Mouse (Mus musculus): ENCODE measurements around the gene Crcp. TPM values are rescaled to one million over a fixed set of nuclear protein-coding genes. Genes with fewer than 3 reads are reported as not detected.
"Not testable (repeated sequence)": the region's sequence is repeated elsewhere in the genome, so short reads cannot be mapped to it uniquely, and the experiment has no call there.

The Crcp gene
- total RNA-seq, 4 experiments from 2014 or later, result 11.5 to 16.1 (median 14.5) TPM

GRCm38 (mm10) chr5:130023767-130024539 lies 5.1 kb upstream of the Crcp start:
- DNase-seq (ENCODE audit: low spot score), result peak; percentile 93

- DNase-seq (ENCODE audit: low spot score), result no peak
Measured at GRCm38 (mm10) chr5:130027134-130027533, 2.0 kb upstream of the Crcp start.

GRCm38 (mm10) chr5:130027696-130028095 lies 1.4 kb upstream of the Crcp start:
- DNase-seq (ENCODE audit: low spot score), result no peak

- DNase-seq (ENCODE audit: low spot score), result no peak
Measured at GRCm38 (mm10) chr5:130031410-130032390, 2.6 kb downstream of the Crcp start.

GRCm38 (mm10) chr5:130033869-130034268 lies 4.8 kb downstream of the Crcp start:
- DNase-seq (ENCODE audit: low spot score), result no peak

GRCm38 (mm10) chr5:130036300-130036699 lies 7.2 kb downstream of the Crcp start:
- DNase-seq (ENCODE audit: low spot score), result not testable (repeated sequence)

- peak; percentile 74 for DNase-seq (ENCODE audit: low spot score)
Measured at GRCm38 (mm10) chr5:130037752-130038455, 8.8 kb downstream of the Crcp start.

GRCm38 (mm10) chr5:130040797-130041196 lies 11.7 kb downstream of the Crcp start:
- no peak for DNase-seq (ENCODE audit: low spot score)

- DNase-seq (ENCODE audit: low spot score), result no peak
Measured at GRCm38 (mm10) chr5:130041262-130041661, 12.2 kb downstream of the Crcp start.

- no peak for DNase-seq (ENCODE audit: low spot score)
Measured at GRCm38 (mm10) chr5:130043741-130044140, 14.7 kb downstream of the Crcp start.

GRCm38 (mm10) chr5:130044201-130044695 lies 15.2 kb downstream of the Crcp start:
- peak; percentile 70 for DNase-seq (ENCODE audit: low spot score)

GRCm38 (mm10) chr5:130046100-130046499 lies 17.0 kb downstream of the Crcp start:
- no peak for DNase-seq (ENCODE audit: low spot score)

GRCm38 (mm10) chr5:130046589-130046988 lies 17.5 kb downstream of the Crcp start:
- DNase-seq (ENCODE audit: low spot score), result no peak

- no peak for DNase-seq (ENCODE audit: low spot score)
Measured at GRCm38 (mm10) chr5:130047013-130047412, 17.9 kb downstream of the Crcp start.

- DNase-seq (ENCODE audit: low spot score), result peak; percentile 47
Measured at GRCm38 (mm10) chr5:130048786-130049520, 19.9 kb downstream of the Crcp start.

GRCm38 (mm10) chr5:130050416-130050815 lies 21.3 kb downstream of the Crcp start:
- no peak for DNase-seq (ENCODE audit: low spot score)

GRCm38 (mm10) chr5:130051073-130051860 lies 22.2 kb downstream of the Crcp start:
- DNase-seq (ENCODE audit: low spot score), result no peak

- DNase-seq (ENCODE audit: low spot score), result no peak
Measured at GRCm38 (mm10) chr5:130052510-130052909, 23.4 kb downstream of the Crcp start.

GRCm38 (mm10) chr5:130052955-130053354 lies 23.9 kb downstream of the Crcp start:
- no peak for DNase-seq (ENCODE audit: low spot score)

GRCm38 (mm10) chr5:130055688-130056087 lies 26.6 kb downstream of the Crcp start:
- DNase-seq (ENCODE audit: low spot score), result no peak
